Mouse (Mus musculus): ENCODE results near the gene Rps6ka1. TPM values are rescaled to one million over a fixed set of nuclear protein-coding genes. Genes with fewer than 3 reads are reported as not detected.
"Not testable (repeated sequence)": the region's sequence is repeated elsewhere in the genome, so short reads cannot be mapped to it uniquely, and the experiment has no call there.

Gene Rps6ka1
- total RNA-seq, 2 experiments from 2014 or later: 9.0 to 9.6 TPM

- no peak for DNase-seq (ENCODE audit: low spot score in 2 of 2)
These were observed 23.1 kb downstream of the Rps6ka1 start for GRCm38 (mm10) chr4:133864380-133864981.

GRCm38 (mm10) chr4:133863795-133864379 lies 23.7 kb downstream of the Rps6ka1 start:
- no peak for DNase-seq (ENCODE audit: low spot score in 2 of 2)

- no peak for DNase-seq (ENCODE audit: low spot score in 2 of 2)
These were observed 30.1 kb downstream of the Rps6ka1 start for GRCm38 (mm10) chr4:133857527-133857926.

- no peak for DNase-seq (ENCODE audit: low spot score in 2 of 2)
These were observed 33.0 kb downstream of the Rps6ka1 start for GRCm38 (mm10) chr4:133854621-133855020.

- DNase-seq (ENCODE audit: low spot score in 2 of 2): no peak
These were observed 34.0 kb downstream of the Rps6ka1 start for GRCm38 (mm10) chr4:133853630-133854029.

GRCm38 (mm10) chr4:133846625-133847024 lies 41.0 kb downstream of the Rps6ka1 start:
- DNase-seq (ENCODE audit: low spot score in 2 of 2): no peak

- DNase-seq (ENCODE audit: low spot score in 2 of 2): no peak
These were observed 42.5 kb downstream of the Rps6ka1 start for GRCm38 (mm10) chr4:133845060-133845459.

- DNase-seq (ENCODE audit: low spot score in 2 of 2): no peak
These were observed 43.3 kb downstream of the Rps6ka1 start for GRCm38 (mm10) chr4:133844209-133844841.

GRCm38 (mm10) chr4:133842992-133843737 lies 44.4 kb downstream of the Rps6ka1 start:
- DNase-seq (ENCODE audit: low spot score in 2 of 2): no peak

GRCm38 (mm10) chr4:133841756-133842483 lies 45.7 kb downstream of the Rps6ka1 start:
- not testable (repeated sequence) for DNase-seq (ENCODE audit: low spot score in 2 of 2)

- DNase-seq (ENCODE audit: low spot score in 2 of 2): no peak
These were observed 46.6 kb downstream of the Rps6ka1 start for GRCm38 (mm10) chr4:133841035-133841434.

GRCm38 (mm10) chr4:133840501-133840900 lies 47.1 kb downstream of the Rps6ka1 start:
- DNase-seq (ENCODE audit: low spot score in 2 of 2): no peak

GRCm38 (mm10) chr4:133839385-133839826 lies 48.2 kb downstream of the Rps6ka1 start:
- DNase-seq (ENCODE audit: low spot score in 2 of 2): no peak

GRCm38 (mm10) chr4:133836575-133836974 lies 51.0 kb downstream of the Rps6ka1 start:
- DNase-seq (ENCODE audit: low spot score in 2 of 2): no peak

GRCm38 (mm10) chr4:133835211-133835610 lies 52.4 kb downstream of the Rps6ka1 start:
- DNase-seq (ENCODE audit: low spot score in 2 of 2): no peak

GRCm38 (mm10) chr4:133832945-133833874 lies 54.4 kb downstream of the Rps6ka1 start:
- no peak for DNase-seq (ENCODE audit: low spot score in 2 of 2)

GRCm38 (mm10) chr4:133830453-133830852 lies 57.1 kb downstream of the Rps6ka1 start:
- DNase-seq (ENCODE audit: low spot score in 2 of 2): no peak

- peak in 1 of 2 experiments; percentile 62 for DNase-seq (ENCODE audit: low spot score in 2 of 2)
These were observed 58.1 kb downstream of the Rps6ka1 start for GRCm38 (mm10) chr4:133829281-133830070.

Measured in gastrocnemius, postnatal 4 days (tissue).